In genomic region chr13:111418087-111418486, GRCm38 (mm10) we compare ENCODE assay signal across 20 mouse cellular contexts.
A peak's percentile ranks its signal among the peaks of the same experiment; 100 is the strongest.
DNase-seq lines count a peak whose midpoint lies in the region; ATAC-seq and TF ChIP-seq lines count a peak whose summit lies in the region.
"Had no signal": no experiment of that assay in that cellular context is flagged by ENCODE, and none has a peak within 500 bp of the region (broad histone marks: within the 10 kb centered on the region; RNA-seq: fewer than 3 reads in every experiment).

No protein-coding gene starts in this region.

- no peaks in the 10 kb centered on the region for H3K4me1 ChIP-seq in hindbrain, embryonic 15.5 days (replicated peaks)
- H3K4me1 ChIP-seq in hindbrain, embryonic 16.5 days (ENCODE audit: control insufficient read depth, insufficient read depth, low read depth, low read length), result no peaks in the 10 kb centered on the region
- H3K4me1 ChIP-seq in liver, adult 2 months (ENCODE audit: control insufficient read depth, insufficient read depth, low read length), result peaks cover 3% of the 10 kb centered on the region
- no peaks in the 10 kb centered on the region for H3K4me1 ChIP-seq in liver, embryonic 11.5 days (replicated peaks; ENCODE audit: control insufficient read depth, insufficient read depth, low read length)
- no peaks in the 10 kb centered on the region for H3K4me1 ChIP-seq in midbrain, embryonic 15.5 days
- H3K4me1 ChIP-seq in midbrain, embryonic 11.5 days (ENCODE audit: control insufficient read depth, insufficient read depth, low read length), result no peaks in the 10 kb centered on the region
- H3K4me1 ChIP-seq: embryonic facial prominence, embryonic 10.5 days; forebrain, embryonic 12.5 days; heart, embryonic 13.5 days; liver, embryonic 12.5 days; neural tube, embryonic 15.5 days had no signal

- H3K9me3 ChIP-seq in hindbrain, embryonic 15.5 days, result no peaks in the 10 kb centered on the region
- no peaks in the 10 kb centered on the region for H3K9me3 ChIP-seq in hindbrain, embryonic 16.5 days (ENCODE audit: control insufficient read depth, low read length)
- H3K9me3 ChIP-seq in liver, embryonic 11.5 days (ENCODE audit: control insufficient read depth, low read length), result no peaks in the 10 kb centered on the region
- no peaks in the 10 kb centered on the region for H3K9me3 ChIP-seq in midbrain, embryonic 15.5 days
- no peaks in the 10 kb centered on the region for H3K9me3 ChIP-seq in midbrain, embryonic 11.5 days (ENCODE audit: control insufficient read depth, low read length)
- H3K9me3 ChIP-seq: embryonic facial prominence, embryonic 10.5 days; forebrain, embryonic 12.5 days; heart, embryonic 13.5 days; liver, embryonic 12.5 days; neural tube, embryonic 15.5 days had no signal

- no peak overlapping the region for H3K4me3 ChIP-seq in hindbrain, embryonic 15.5 days
- no peak overlapping the region for H3K4me3 ChIP-seq in hindbrain, embryonic 16.5 days (ENCODE audit: low read length)
- no peak overlapping the region for H3K4me3 ChIP-seq in liver, adult 2 months (ENCODE audit: insufficient read depth, low read depth, low read length)
- no peak overlapping the region for H3K4me3 ChIP-seq in liver, embryonic 11.5 days (ENCODE audit: low read depth, low read length)
- no peak overlapping the region for H3K4me3 ChIP-seq in midbrain, embryonic 15.5 days
- H3K4me3 ChIP-seq in midbrain, embryonic 11.5 days (ENCODE audit: low read depth, low read length), result no peak overlapping the region
- H3K4me3 ChIP-seq: embryonic facial prominence, embryonic 10.5 days; forebrain, embryonic 12.5 days; heart, embryonic 13.5 days; liver, embryonic 12.5 days; neural tube, embryonic 15.5 days had no signal

- no peak overlapping the region for H3K9ac ChIP-seq in hindbrain, embryonic 15.5 days
- H3K9ac ChIP-seq in hindbrain, embryonic 16.5 days (ENCODE audit: low read depth, low read length), result no peak overlapping the region
- H3K9ac ChIP-seq in liver, adult 2 months (ENCODE audit: low read depth, low read length), result no peak overlapping the region
- no peak overlapping the region for H3K9ac ChIP-seq in liver, embryonic 11.5 days (ENCODE audit: low read depth, low read length)
- no peak overlapping the region for H3K9ac ChIP-seq in midbrain, embryonic 15.5 days
- H3K9ac ChIP-seq in midbrain, embryonic 11.5 days (ENCODE audit: low read length), result no peak overlapping the region
- H3K9ac ChIP-seq: forebrain, embryonic 12.5 days; heart, embryonic 13.5 days; hindbrain, embryonic 14.5 days; liver, embryonic 12.5 days; neural tube, embryonic 15.5 days had no signal

- H3K27me3 ChIP-seq in hindbrain, embryonic 15.5 days, result no peaks in the 10 kb centered on the region
- H3K27me3 ChIP-seq in hindbrain, embryonic 16.5 days (replicated peaks; ENCODE audit: control insufficient read depth, insufficient read depth, low read length), result no peaks in the 10 kb centered on the region
- no peaks in the 10 kb centered on the region for H3K27me3 ChIP-seq in liver, adult 2 months (ENCODE audit: control insufficient read depth, insufficient read depth, low read length)
- H3K27me3 ChIP-seq in liver, embryonic 11.5 days (replicated peaks; ENCODE audit: control insufficient read depth, insufficient read depth, low read length), result no peaks in the 10 kb centered on the region
- H3K27me3 ChIP-seq in midbrain, embryonic 15.5 days (replicated peaks), result no peaks in the 10 kb centered on the region
- H3K27me3 ChIP-seq in midbrain, embryonic 11.5 days (ENCODE audit: control insufficient read depth, insufficient read depth, low read length), result no peaks in the 10 kb centered on the region
- H3K27me3 ChIP-seq: forebrain, embryonic 12.5 days; heart, embryonic 13.5 days; liver, embryonic 12.5 days; neural tube, embryonic 15.5 days had no signal

- WGBS in hindbrain, embryonic 15.5 days, result 72% methylated on average over 2 of the region's 2 CpGs
- 83% methylated on average over 2 of the region's 2 CpGs for WGBS in hindbrain, embryonic 16.5 days
- WGBS in liver, adult 2 months, result 44% methylated on average over 2 of the region's 2 CpGs
- WGBS in liver, embryonic 11.5 days, result 71% methylated on average over 2 of the region's 2 CpGs
- WGBS in midbrain, embryonic 15.5 days, result 77% methylated on average over 2 of the region's 2 CpGs
- WGBS in midbrain, embryonic 11.5 days, result 68% methylated on average over 2 of the region's 2 CpGs

- TF ChIP-seq POLR2A in liver, adult 2 months (IDR thresholded peaks at IDR 0.05; ENCODE audit: extremely low read depth, insufficient read depth, low read length), result no peak

- H3K79me2 ChIP-seq in liver, adult 2 months (ENCODE audit: control insufficient read depth, insufficient read depth, low read length), result no peaks in the 10 kb centered on the region

- 0 out of 2 replicates have a peak, but pooled peaks have one; percentile 19 for ATAC-seq in hindbrain, embryonic 15.5 days (ENCODE audit: low FRiP score, low read depth)
- no peak; the same call in 1 of the 2 replicates for ATAC-seq in hindbrain, embryonic 16.5 days
- ATAC-seq in liver, embryonic 11.5 days (replicated peaks; ENCODE audit: low FRiP score), result no peak
- 0 out of 2 replicates have a peak, but pooled peaks have one; percentile 33 for ATAC-seq in midbrain, embryonic 15.5 days (replicated peaks)
- no peak for ATAC-seq in midbrain, embryonic 11.5 days (ENCODE audit: low FRiP score)
- ATAC-seq: liver, embryonic 12.5 days had no signal

- no peak overlapping the region for H3K4me2 ChIP-seq in hindbrain, embryonic 15.5 days
- no peak overlapping the region for H3K4me2 ChIP-seq in hindbrain, embryonic 16.5 days (ENCODE audit: low read length)
- H3K4me2 ChIP-seq in liver, embryonic 11.5 days, result no peak overlapping the region
- H3K4me2 ChIP-seq in midbrain, embryonic 15.5 days, result no peak overlapping the region
- no peak overlapping the region for H3K4me2 ChIP-seq in midbrain, embryonic 11.5 days
- H3K4me2 ChIP-seq: forebrain, embryonic 12.5 days; heart, embryonic 13.5 days; hindbrain, embryonic 14.5 days; liver, embryonic 12.5 days; neural tube, embryonic 15.5 days had no signal

- no peak for TF ChIP-seq CTCF in liver, adult 2 months (IDR thresholded peaks at IDR 0.05; ENCODE audit: low read depth, low read length)

- no peak overlapping the region for H3K27ac ChIP-seq in hindbrain, embryonic 15.5 days (replicated peaks)
- no peak overlapping the region for H3K27ac ChIP-seq in hindbrain, embryonic 16.5 days (ENCODE audit: low read depth, low read length)
- H3K27ac ChIP-seq in liver, adult 2 months (replicated peaks; ENCODE audit: insufficient read depth, low read depth, low read length), result no peak overlapping the region
- no peak overlapping the region for H3K27ac ChIP-seq in liver, embryonic 11.5 days (ENCODE audit: low read depth, low read length)
- H3K27ac ChIP-seq in midbrain, embryonic 15.5 days, result no peak overlapping the region
- no peak overlapping the region for H3K27ac ChIP-seq in midbrain, embryonic 11.5 days (ENCODE audit: low read depth, low read length)
- H3K27ac ChIP-seq: embryonic facial prominence, embryonic 10.5 days; forebrain, embryonic 12.5 days; heart, embryonic 13.5 days; hindbrain, embryonic 14.5 days; liver, embryonic 12.5 days; neural tube, embryonic 15.5 days had no signal

- no peaks in the 10 kb centered on the region for H3K36me3 ChIP-seq in hindbrain, embryonic 15.5 days
- no peaks in the 10 kb centered on the region for H3K36me3 ChIP-seq in hindbrain, embryonic 16.5 days (ENCODE audit: control insufficient read depth, insufficient read depth, low read length)
- no peaks in the 10 kb centered on the region for H3K36me3 ChIP-seq in liver, adult 2 months (ENCODE audit: control insufficient read depth, insufficient read depth, low read length)
- H3K36me3 ChIP-seq in liver, embryonic 11.5 days (ENCODE audit: control insufficient read depth, insufficient read depth, low read length), result no peaks in the 10 kb centered on the region
- no peaks in the 10 kb centered on the region for H3K36me3 ChIP-seq in midbrain, embryonic 15.5 days (replicated peaks)
- no peaks in the 10 kb centered on the region for H3K36me3 ChIP-seq in midbrain, embryonic 11.5 days (ENCODE audit: control insufficient read depth, insufficient read depth, low read length)
- H3K36me3 ChIP-seq: forebrain, embryonic 12.5 days; neural tube, embryonic 15.5 days had no signal

- DNase-seq in liver, adult 2 months (ENCODE audit: extremely low read depth, low read depth, low spot score), result peak; percentile 51
- no peak for DNase-seq in liver, embryonic 11.5 days (ENCODE audit: low spot score)
- DNase-seq in midbrain, embryonic 11.5 days (ENCODE audit: low spot score, missing footprints), result no peak
- DNase-seq in urinary bladder, postnatal 10 days (ENCODE audit: low spot score), result no peak
- DNase-seq: B cell, adult 2 months; cerebellum, adult 2 months; heart, adult 18-20 months; kidney, adult 18-20 months; kidney, postnatal 4 days; lung, postnatal 14 days; thymus, postnatal 25 days had no signal

Comparison
In these comparisons a context has a peak if more than half of its experiments do, and no peak if none do; other contexts are left out.
1. ATAC-seq: peak in hindbrain, embryonic 15.5 days (single experiment) and midbrain, embryonic 15.5 days (single experiment); none in hindbrain, embryonic 16.5 days (single experiment), liver, embryonic 11.5 days (single experiment) and midbrain, embryonic 11.5 days (single experiment).